Mouse (Mus musculus) cerebellum, adult 2 months (tissue): ENCODE data around the gene Fnbp4. TPM values are rescaled to one million over a fixed set of nuclear protein-coding genes. Genes with fewer than 3 reads are reported as not detected.
A peak's percentile ranks its signal among the peaks of the same experiment; 100 is the strongest.

Experiments
- DNase-seq, 2 experiments: peaks; one replicate each; pipeline ENCODE4 v3.0.0; 2021
- H3K27ac ChIP-seq: fragments of 200-500 bp; 2 replicates; pipeline ENCODE4 v1.5.1; 2012; ENCODE audit warnings: low read length, control low read depth, inconsistent platforms; ENCODE audit not compliant: insufficient read depth
- H3K27me3 ChIP-seq: fragments of 200-500 bp; 2 replicates; pipeline ENCODE4 v1.6.1; 2012; ENCODE audit warnings: inconsistent platforms, mild to moderate bottlenecking, low read length, moderate library complexity; ENCODE audit not compliant: control insufficient read depth, insufficient read depth
- H3K4me1 ChIP-seq: fragments of 200-500 bp; 2 replicates; pipeline ENCODE4 v1.6.1; 2011; ENCODE audit warnings: low read length; ENCODE audit not compliant: control insufficient read depth, insufficient read depth
- H3K4me3 ChIP-seq: fragments of 200-500 bp; replicated peaks from 2 replicates; pipeline ENCODE3; 2011; ENCODE audit warnings: mild to moderate bottlenecking, low read depth, low read length, control low read depth; ENCODE audit not compliant: insufficient read depth
- CTCF ChIP-seq: fragments of 200-500 bp; IDR thresholded peaks from 2 replicates; pipeline ENCODE4 v1.5.1; 2011; ENCODE audit warnings: low read depth, mild to moderate bottlenecking, control low read depth, low read length, moderate library complexity, borderline replicate concordance; ENCODE audit not compliant: insufficient read depth
- POLR2A ChIP-seq: fragments of 200-500 bp; IDR thresholded peaks from 2 replicates; pipeline ENCODE4 v1.6.1; 2011; ENCODE audit warnings: low read length, control low read depth, borderline replicate concordance; ENCODE audit not compliant: insufficient read depth
- WGBS: fragments of 180-500 bp; shearing (Covaris S2); methylation state at CpG from one replicate; pipeline ENCODE4 v1.1.7; 2018; 5-methylcytosine and 5-hydroxymethylcytosine counted together
- polyA plus RNA-seq: library from polyadenylated mRNA; depleted of rRNA; stranded (reverse); fragments of >200 nt; gene quantifications from 2 replicates; pipeline ENCODE4 v1.2.3, GENCODE M21; 2012

The Fnbp4 gene
- polyA plus RNA-seq, 1 experiment: 98.4 TPM

DNA sequence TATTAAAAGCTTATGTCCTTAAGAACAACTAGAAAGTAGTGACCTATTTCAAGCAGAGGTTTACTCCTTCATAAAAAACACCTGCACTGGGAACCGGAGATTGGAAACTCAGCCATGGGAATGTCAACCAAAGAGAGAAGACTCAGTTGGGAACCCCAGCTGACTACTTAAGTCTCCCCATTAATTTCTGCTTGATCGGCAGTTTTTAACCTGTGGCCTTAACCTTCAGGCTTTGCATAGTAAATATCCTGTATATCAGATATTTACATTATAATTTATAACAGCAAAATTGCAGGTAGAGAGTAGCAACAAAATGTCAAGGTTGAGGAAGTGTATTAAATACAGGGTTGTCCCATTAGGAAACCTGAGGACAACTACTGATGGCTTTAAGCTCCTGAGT, 8.4 kb downstream of the Fnbp4 start:
- Histone ChIP-seq H3K27ac (no peak overlapping the region), H3K4me3 (no peak overlapping the region), H3K4me1 (no peaks in the 10 kb centered on the region), H3K27me3 (no peaks in the 10 kb centered on the region)
- no peak for DNase-seq
- 89% methylated on average over 2 of the region's 2 CpGs for WGBS
- TF ChIP-seq POLR2A: no peak
- TF ChIP-seq CTCF: no peak

DNA sequence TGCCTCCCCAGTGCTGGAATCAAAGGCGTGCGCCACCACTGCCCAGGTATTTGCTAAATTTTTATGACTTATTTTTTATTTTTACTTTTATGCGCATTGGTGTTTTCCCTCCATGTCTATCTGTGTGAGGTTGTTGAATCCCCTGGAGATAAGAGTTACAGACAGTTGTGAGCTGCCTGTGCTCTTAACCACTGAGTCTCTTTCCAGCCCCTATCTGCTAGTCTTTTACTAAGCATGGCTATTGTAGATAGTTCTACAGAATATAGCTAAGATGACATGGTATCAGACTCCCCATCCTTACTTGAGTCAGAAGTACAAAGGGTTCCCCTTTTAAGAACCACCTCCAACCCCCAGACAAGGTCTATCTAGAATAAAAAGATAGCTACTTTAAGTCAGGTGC, 9.0 kb downstream of the Fnbp4 start:
- Histone ChIP-seq H3K27ac (no peak overlapping the region), H3K4me3 (no peak overlapping the region), H3K27me3 (no peaks in the 10 kb centered on the region), H3K4me1 (no peaks in the 10 kb centered on the region)
- WGBS: 98% methylated on average over 3 of the region's 3 CpGs
- DNase-seq: no peak
- TF ChIP-seq POLR2A (no peak), CTCF (no peak)

DNA sequence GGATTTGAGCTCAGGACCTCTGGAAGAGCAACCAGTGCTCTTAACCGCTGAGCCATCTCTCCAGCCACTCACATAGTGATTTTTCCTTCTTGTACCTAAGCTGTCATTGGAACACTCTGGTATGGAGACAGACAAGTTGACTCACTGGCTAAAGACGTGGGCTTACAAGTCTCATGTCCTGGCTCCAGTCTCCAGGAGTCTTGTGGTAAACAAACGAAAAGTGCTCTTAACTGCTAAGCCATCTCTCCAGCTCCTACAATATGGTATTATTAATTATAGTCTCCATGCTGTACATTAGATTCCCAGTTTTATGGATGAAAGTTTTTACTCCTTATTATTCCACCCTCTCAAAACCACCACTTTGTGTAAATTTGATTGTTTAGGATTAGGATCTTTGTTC, 20.0 kb downstream of the Fnbp4 start:
- WGBS: 85% methylated on average over 3 of the region's 3 CpGs

DNA sequence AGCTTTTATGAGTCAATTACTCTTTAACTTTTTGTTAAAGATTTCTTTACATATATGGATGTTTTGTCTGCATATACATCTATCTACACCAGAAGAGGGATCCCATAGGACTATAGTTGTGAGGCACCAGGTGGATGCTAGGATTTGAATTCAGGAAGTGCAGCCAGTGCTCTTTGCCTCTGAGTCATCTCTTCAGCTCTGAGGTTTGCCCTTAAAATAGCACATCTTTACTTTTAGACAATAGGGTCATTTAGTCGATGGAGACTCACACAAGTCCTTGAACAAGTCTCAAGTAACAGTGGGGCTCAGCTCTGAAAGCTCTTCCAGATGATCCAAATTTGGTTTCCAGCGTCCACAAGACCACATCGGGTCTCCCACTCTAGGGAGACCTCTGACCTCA, 36.2 kb downstream of the Fnbp4 start:
- DNase-seq: no peak
- Histone ChIP-seq H3K4me3 (no peak overlapping the region), H3K27ac (no peak overlapping the region), H3K4me1 (no peaks in the 10 kb centered on the region), H3K27me3 (no peaks in the 10 kb centered on the region)
- 47% methylated on average over 3 of the region's 3 CpGs for whole genome bisulfite sequencing
- no peak for TF ChIP-seq POLR2A
- no peak for TF ChIP-seq CTCF

More for the DNA sequence above, 20.0 kb downstream of the Fnbp4 start:
- H3K4me3 ChIP-seq: no peak overlapping the region
- DNase-seq: no peak
- no peaks in the 10 kb centered on the region for H3K4me1 ChIP-seq
- TF ChIP-seq POLR2A (no peak), CTCF (no peak)
- H3K27ac ChIP-seq: no peak overlapping the region
- no peaks in the 10 kb centered on the region for H3K27me3 ChIP-seq

DNA sequence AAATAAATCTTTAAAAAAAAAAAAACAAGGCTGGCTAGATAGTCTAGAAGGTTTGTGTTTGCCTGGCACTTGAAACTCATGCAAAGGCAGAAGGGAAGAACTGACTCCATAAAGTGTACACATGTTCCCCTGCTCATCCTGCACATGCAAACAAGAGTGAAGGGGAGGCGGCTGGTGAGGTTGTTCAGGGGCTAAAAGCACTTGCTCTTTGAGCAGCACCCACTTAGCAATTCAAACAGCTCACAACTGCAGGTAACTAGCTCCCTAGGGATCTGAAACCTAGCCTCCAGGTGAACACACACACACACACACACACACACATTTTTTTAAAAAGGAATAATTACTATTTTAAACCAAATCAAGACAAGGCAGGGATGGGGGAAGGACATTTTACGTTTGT, 36.8 kb downstream of the Fnbp4 start:
- no peak for DNase-seq
- Histone ChIP-seq H3K4me3 (no peak overlapping the region), H3K4me1 (no peaks in the 10 kb centered on the region), H3K27me3 (no peaks in the 10 kb centered on the region), H3K27ac (no peak overlapping the region)
- WGBS: 52% methylated on average over 2 of the region's 2 CpGs
- TF ChIP-seq POLR2A: no peak
- no peak for TF ChIP-seq CTCF

DNA sequence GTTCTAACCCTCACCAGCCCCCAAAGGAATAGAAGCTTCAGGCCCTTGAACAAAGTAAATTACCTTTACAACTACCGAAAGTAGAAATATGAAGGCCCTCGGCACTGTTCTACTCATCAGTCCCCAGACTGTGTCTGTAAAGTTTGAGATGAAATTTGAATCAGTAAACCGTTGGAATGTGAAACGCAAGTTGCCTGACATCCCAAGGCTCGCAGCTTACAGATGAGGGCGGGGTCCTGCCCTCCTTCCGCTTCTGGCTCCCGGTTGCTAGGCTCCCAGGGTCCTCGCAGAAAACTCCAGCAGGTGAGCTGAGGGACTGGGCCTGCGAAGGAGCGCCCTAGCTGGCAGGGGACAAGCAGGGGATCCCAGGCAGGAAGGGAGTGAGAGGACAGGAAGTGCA, 37.3 kb downstream of the Fnbp4 start, which contains the start of gene Agbl2:
Agbl2 (plus strand) TSS at position 270 of the 400 bp plus-strand sequence.
- H3K27ac ChIP-seq: peak within 1 kb of the TSS; percentile 54
- no peaks in the 10 kb centered on the region for H3K4me1 ChIP-seq
- H3K27me3 ChIP-seq: no peaks in the 10 kb centered on the region
- TF ChIP-seq CTCF (no peak), POLR2A (no peak)
- H3K4me3 ChIP-seq: peak within 1 kb of the TSS; percentile 72
- 12% methylated on average over 11 of the region's 11 CpGs for WGBS
- DNase-seq: peak; percentile 42 to 49

GRCm38 (mm10) chr2:90782901-90783486, 37.8 kb downstream of the Fnbp4 start:
- H3K4me3 ChIP-seq: peak overlapping the region; percentile 72
- 4% methylated on average over 29 of the region's 29 CpGs for WGBS
- peak; percentile 46 to 62 for DNase-seq
- no peaks in the 10 kb centered on the region for H3K4me1 ChIP-seq
- TF ChIP-seq POLR2A (0 out of 2 replicates have a peak, but pooled peaks have one; percentile 9), CTCF (no peak)
- H3K27me3 ChIP-seq: no peaks in the 10 kb centered on the region
- H3K27ac ChIP-seq: peak overlapping the region; percentile 54

DNA sequence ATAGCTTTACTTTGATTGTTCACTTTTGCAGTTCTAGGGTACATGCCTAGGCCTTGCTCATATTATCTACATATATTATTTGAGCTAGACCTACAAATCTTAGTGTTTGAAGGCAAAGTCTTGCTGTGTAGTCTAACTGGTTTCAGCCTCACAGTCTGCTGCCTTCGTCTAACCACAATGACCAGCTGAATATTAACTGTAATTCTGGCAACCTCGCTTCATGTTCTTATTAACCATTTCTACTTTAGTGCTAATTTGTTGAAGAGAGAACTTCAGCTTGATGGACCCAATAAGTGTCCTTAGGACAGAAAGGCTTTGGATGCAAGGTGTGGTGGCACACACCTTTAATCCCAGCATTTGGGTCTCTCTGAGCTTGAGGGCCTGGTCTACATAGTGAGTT, 43.0 kb downstream of the Fnbp4 start:
- WGBS: 90% methylated on average over 2 of the region's 2 CpGs
- TF ChIP-seq CTCF (no peak), POLR2A (no peak)
- H3K27ac ChIP-seq: no peak overlapping the region

More for the DNA sequence above, 43.0 kb downstream of the Fnbp4 start:
- DNase-seq: no peak
- no peak overlapping the region for H3K4me3 ChIP-seq
- no peaks in the 10 kb centered on the region for H3K4me1 ChIP-seq
- no peaks in the 10 kb centered on the region for H3K27me3 ChIP-seq
